Mouse (Mus musculus) ES-Bruce4 (cell line): ENCODE results near the gene Mapk8ip1. TPM values are rescaled to one million over a fixed set of nuclear protein-coding genes. Genes with fewer than 3 reads are reported as not detected.
A peak's percentile ranks its signal among the peaks of the same experiment; 100 is the strongest.

Experiments
- H3K27ac ChIP-seq: 2 replicates; pipeline ENCODE4 v1.5.1; 2012; ENCODE audit warnings: low read length, inconsistent platforms; ENCODE audit not compliant: insufficient read depth
- H3K27me3 ChIP-seq: 2 replicates; pipeline ENCODE4 v1.6.1; 2012; ENCODE audit warnings: mild to moderate bottlenecking, low read length, inconsistent platforms; ENCODE audit not compliant: control insufficient read depth, poor library complexity, insufficient read depth, severe bottlenecking
- H3K36me3 ChIP-seq: 2 replicates; pipeline ENCODE4 v1.6.1; 2012; ENCODE audit warnings: inconsistent platforms, mild to moderate bottlenecking, low read length, moderate library complexity; ENCODE audit not compliant: control insufficient read depth, poor library complexity, insufficient read depth, severe bottlenecking
- H3K4me1 ChIP-seq: one replicate; pipeline ENCODE4 v1.8.1; 2011; ENCODE audit warnings: low read length; ENCODE audit not compliant: control insufficient read depth, insufficient read depth
- H3K4me3 ChIP-seq: 2 replicates; pipeline ENCODE4 v1.5.1; 2011; ENCODE audit warnings: low read depth, mild to moderate bottlenecking, low read length
- H3K9ac ChIP-seq: 2 replicates; pipeline ENCODE4 v1.6.1; 2012; ENCODE audit warnings: low read depth, mild to moderate bottlenecking, inconsistent platforms; ENCODE audit not compliant: poor library complexity, severe bottlenecking
- H3K9me3 ChIP-seq: replicated peaks from 2 replicates; pipeline ENCODE4 v1.6.1; 2012; ENCODE audit warnings: mild to moderate bottlenecking, low read length, inconsistent platforms; ENCODE audit not compliant: control insufficient read depth, poor library complexity, insufficient read depth, severe bottlenecking
- CTCF ChIP-seq: IDR thresholded peaks from one replicate; pipeline ENCODE4 v1.8.1; 2011; ENCODE audit warnings: low read depth, low read length
- EP300 ChIP-seq: IDR thresholded peaks from 2 replicates; pipeline ENCODE4 v1.6.1; 2011; ENCODE audit warnings: low read depth, low read length; ENCODE audit not compliant: insufficient read depth
- POLR2A ChIP-seq: IDR thresholded peaks from one replicate; pipeline ENCODE4 v1.8.1; 2011; ENCODE audit warnings: low read length; ENCODE audit not compliant: insufficient read depth
- polyA plus RNA-seq: library from polyadenylated mRNA; stranded (reverse); fragments of >200 nt; gene quantifications from 2 replicates; pipeline ENCODE4 v1.2.4, GENCODE M21; 2011; ENCODE audit warnings: low read depth; ENCODE audit not compliant: missing spikeins, insufficient read depth, insufficient read length

Mapk8ip1 gene
- polyA plus RNA-seq, 1 experiment: 13.6 TPM

DNA sequence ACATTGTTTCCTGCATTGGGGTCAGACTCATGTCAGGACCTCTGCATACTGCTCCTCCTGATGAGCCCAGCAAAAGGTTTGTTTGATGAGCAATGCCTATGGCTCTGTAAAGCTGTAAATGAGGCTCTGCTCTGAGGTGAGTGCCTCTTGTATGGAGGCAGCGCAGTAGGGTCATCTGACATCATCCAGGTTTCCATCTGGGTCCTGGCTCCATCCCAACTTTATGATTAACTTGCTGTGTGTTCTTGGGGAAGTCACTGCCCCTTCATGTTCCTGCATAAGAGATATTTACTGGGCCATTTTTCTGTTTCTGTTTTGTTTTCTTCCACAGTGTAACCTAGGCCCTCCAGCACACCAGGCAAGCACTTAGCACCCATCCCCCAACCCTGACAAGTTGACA, 3.6 kb downstream of the Mapk8ip1 start:
- no peaks in the 10 kb centered on the region for H3K9me3 ChIP-seq
- H3K4me1 ChIP-seq: peaks cover 2% of the 10 kb centered on the region
- no peak overlapping the region for H3K9ac ChIP-seq
- H3K36me3 ChIP-seq: no peaks in the 10 kb centered on the region
- no peaks in the 10 kb centered on the region for H3K27me3 ChIP-seq
- H3K27ac ChIP-seq: no peak overlapping the region
- no peak overlapping the region for H3K4me3 ChIP-seq
- TF ChIP-seq EP300 (no peak), CTCF (no peak), POLR2A (no peak)

DNA sequence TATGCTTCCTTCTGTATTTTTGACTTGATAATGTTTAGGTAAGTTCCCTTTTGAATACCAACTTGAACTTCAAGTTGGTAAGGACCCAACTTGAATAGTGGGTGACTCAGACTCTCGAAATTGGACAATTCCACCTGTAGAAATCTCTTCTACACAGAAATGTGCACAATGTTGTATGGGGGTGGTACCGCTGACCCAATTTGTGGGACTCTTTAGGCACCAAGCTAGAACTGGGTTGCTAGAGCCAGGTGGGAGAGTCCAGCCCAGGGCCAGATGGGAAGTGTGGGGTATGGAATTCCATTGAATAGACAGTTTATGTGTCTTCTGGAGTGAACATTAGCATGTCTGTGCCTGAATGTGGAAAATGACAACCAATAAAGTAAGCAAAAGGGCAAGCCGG, 5.5 kb downstream of the Mapk8ip1 start:
- Histone ChIP-seq H3K36me3 (no peaks in the 10 kb centered on the region), H3K9ac (no peak overlapping the region), H3K9me3 (no peaks in the 10 kb centered on the region), H3K4me3 (no peak overlapping the region), H3K4me1 (no peaks in the 10 kb centered on the region), H3K27ac (no peak overlapping the region), H3K27me3 (no peaks in the 10 kb centered on the region)
- no peak for TF ChIP-seq EP300
- no peak for TF ChIP-seq CTCF
- no peak for TF ChIP-seq POLR2A

DNA sequence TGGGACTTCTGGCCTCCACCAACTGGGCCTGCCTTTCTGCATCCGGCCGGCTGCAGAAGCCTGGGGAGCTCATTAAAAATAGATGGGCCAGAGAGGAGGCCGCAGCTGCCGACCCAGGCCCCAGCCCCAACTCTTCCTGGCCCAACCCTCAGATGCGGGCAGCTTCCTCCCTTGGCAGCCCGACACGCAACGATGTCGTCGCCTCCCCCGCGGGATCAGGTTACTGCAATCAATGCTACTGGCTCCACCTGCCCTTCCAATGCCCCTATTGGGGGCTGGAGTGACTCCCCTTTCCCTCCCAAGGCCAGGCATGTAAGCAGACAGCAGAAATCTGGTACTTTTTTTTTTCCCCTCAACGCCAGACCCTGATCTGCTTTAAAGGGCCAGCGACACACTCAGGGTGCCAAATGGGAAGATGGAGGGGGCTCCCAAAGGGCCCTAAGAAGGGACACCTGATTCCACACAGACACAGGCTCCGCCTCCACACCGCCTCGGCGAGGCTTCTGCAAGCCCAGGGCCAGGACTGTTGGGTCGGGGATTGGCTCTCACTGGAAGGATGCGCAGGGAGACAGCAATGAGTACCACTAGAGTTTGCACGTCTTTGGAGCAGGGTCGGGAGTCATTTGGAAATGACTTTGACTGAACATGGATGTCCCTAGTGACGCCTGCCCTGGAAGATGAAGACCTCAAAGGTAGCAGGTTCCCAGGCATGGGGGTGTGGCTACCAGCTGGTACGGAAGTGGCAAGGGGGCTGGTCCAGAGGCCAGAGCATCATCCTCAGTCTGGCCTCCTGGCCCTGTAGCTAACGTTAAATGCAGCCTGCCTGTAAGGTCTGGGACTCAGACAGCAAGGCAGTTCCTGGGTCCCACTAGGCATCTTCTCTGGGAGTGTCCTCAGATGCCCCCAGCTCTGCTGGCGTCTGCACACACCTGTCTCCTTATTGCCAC, 8.5 kb downstream of the Mapk8ip1 start:
- no peaks in the 10 kb centered on the region for H3K9me3 ChIP-seq
- no peaks in the 10 kb centered on the region for H3K4me1 ChIP-seq
- TF ChIP-seq EP300: no peak
- no peak for TF ChIP-seq CTCF
- no peak for TF ChIP-seq POLR2A
- H3K9ac ChIP-seq: no peak overlapping the region
- H3K4me3 ChIP-seq: 0 out of 2 replicates have a peak overlapping the region, but pooled peaks have one; percentile 0
- no peaks in the 10 kb centered on the region for H3K36me3 ChIP-seq
- H3K27ac ChIP-seq: no peak overlapping the region
- no peaks in the 10 kb centered on the region for H3K27me3 ChIP-seq

DNA sequence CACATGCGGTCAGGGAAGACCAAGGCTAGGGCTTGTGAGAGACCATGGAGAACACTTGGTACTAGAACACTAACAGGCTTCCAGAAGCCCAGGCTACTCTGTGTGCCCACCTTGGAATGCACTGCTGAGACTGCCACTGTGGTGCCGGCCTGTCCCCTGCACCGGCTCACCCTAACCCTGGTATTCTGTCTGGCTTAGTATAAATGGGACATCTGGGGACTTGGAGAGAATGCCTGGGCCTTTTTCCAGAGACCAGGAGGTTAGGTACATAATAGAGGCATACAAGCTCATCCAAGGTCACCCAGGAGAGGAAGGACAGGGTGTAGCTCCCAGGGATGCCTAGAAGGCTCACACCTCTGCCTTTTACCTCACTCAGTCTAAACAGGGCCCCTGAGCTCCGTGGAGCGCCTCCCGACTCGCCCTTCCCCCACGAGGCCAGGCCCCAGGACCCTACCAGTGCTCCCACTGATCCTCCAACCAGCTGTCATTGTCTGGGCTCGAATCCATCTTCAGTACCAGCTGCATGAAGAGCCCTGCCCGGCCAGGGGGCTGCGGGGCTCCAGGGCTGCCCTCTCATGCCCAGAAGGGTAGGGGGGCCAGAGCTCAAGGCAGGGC, 9.3 kb downstream of the Mapk8ip1 start:
- Histone ChIP-seq H3K4me1 (no peaks in the 10 kb centered on the region), H3K9me3 (no peaks in the 10 kb centered on the region), H3K9ac (no peak overlapping the region), H3K27ac (no peak overlapping the region), H3K27me3 (no peaks in the 10 kb centered on the region), H3K36me3 (no peaks in the 10 kb centered on the region), H3K4me3 (0 out of 2 replicates have a peak overlapping the region, but pooled peaks have one; percentile 0)
- TF ChIP-seq POLR2A (no peak), CTCF (no peak), EP300 (no peak)

DNA sequence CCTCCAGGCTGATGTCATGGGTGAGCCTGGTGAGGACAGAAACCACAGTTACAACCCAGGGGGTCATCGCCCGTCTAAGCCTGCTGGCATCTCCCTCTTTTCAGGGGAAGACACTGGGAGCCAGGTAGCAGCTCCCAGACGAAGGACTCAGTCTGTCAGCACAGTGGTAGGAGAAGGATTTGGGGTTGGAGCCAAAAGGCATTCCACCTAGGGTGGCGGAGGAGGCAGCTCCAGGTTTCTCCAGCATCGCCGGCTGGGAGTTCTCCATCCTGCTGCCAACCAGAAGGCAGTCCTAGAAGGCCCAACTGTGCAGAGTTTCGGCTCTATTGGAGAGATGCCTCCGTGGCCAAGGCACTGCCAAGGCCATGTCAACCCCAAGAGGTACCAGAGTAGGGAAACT, 9.9 kb downstream of the Mapk8ip1 start:
- Histone ChIP-seq H3K4me1 (no peaks in the 10 kb centered on the region), H3K9ac (no peak overlapping the region), H3K27ac (no peak overlapping the region), H3K9me3 (no peaks in the 10 kb centered on the region), H3K4me3 (no peak overlapping the region), H3K36me3 (no peaks in the 10 kb centered on the region), H3K27me3 (no peaks in the 10 kb centered on the region)
- TF ChIP-seq POLR2A (no peak), CTCF (no peak), EP300 (no peak)

DNA sequence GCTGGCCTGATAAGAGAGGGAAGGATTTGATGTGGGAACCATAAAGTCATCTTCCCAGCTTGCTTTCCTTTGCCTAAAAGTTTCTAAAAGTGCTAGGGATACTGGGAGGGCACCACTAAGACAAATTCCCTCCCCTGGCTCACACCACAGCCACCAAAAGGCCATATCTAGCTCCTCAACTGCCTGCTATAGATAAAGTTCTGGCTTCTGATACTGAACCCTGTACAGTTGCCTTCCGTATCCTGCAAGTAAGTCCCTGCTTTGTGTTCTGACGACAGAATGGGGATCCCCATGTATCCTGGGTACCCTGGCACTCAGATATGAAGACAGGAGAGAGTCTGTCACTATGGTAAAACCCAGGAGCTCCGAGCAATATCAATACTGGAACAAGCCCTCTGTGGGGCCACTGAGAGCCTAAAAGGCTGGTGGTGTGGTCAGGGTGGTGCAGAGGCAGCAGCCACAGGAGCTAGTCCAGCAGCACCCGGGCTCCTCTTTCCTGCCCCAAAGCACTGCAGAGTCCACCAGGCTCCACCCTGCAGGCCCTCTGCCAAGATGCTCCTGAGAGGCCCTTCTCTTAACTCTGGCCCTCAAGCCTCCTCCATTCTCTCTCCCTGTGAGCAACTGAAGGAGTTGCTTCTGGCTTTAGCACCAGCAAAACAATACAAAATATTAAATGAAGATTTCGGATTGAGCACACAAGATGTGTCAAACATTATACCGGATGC, 10.7 kb downstream of the Mapk8ip1 start:
- no peaks in the 10 kb centered on the region for H3K4me1 ChIP-seq
- H3K4me3 ChIP-seq: no peak overlapping the region

More for the DNA sequence above, 10.7 kb downstream of the Mapk8ip1 start:
- no peak overlapping the region for H3K27ac ChIP-seq
- TF ChIP-seq POLR2A (no peak), CTCF (no peak), EP300 (no peak)
- no peaks in the 10 kb centered on the region for H3K27me3 ChIP-seq
- no peaks in the 10 kb centered on the region for H3K36me3 ChIP-seq
- no peaks in the 10 kb centered on the region for H3K9me3 ChIP-seq
- H3K9ac ChIP-seq: no peak overlapping the region
